Mouse (Mus musculus) kidney, postnatal 25 days (tissue): ENCODE data around the gene Rasgef1c.

ENCODE experiments used
- DNase-seq, 2 experiments: peaks; one replicate each; pipeline ENCODE4 v3.0.0; 2021; ENCODE audit warnings: mixed read lengths in 2 of 2

The Rasgef1c gene

DNA sequence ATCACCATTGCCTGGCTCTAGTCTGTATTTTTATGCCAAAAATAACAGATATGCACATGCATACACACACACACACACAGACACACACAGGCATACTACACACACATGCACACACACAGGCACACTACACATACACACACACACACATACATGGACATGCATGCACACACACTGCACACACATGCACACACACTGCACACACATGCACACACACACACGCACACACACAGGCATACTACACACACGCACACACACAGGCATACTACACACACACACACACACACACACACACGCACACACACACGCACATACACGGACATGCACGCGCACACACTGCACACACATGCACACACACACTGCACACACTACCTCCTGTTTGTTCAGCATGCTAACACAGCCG lies 77.3 kb downstream of the Rasgef1c start:
- no peak for DNase-seq

DNA sequence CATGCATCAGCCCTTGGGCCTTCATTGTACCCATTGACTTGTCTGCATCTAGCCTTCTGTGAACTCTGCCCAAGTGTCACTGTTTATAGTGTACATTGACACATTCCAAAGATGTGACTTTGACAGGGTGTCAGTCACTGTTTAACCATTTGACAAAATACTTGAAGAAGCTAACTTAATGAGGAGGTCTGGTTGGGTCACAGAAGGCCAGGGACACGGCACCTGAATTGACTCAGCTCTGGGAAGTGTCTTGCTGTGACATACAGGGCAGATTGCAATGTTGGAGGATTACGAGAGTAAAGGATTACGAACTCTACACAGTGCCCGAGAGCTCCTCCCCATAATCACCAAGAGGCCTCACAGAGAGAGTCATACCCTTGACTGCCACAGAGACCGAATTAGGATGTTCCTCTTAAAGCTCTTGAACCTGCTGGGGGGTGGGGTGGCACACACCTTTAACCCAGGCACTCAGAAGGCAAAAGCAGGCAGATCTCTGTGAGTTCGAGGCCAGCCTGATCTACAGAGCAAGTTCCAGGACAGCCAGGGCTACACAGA lies 79.1 kb downstream of the Rasgef1c start:
- no peak for DNase-seq

DNA sequence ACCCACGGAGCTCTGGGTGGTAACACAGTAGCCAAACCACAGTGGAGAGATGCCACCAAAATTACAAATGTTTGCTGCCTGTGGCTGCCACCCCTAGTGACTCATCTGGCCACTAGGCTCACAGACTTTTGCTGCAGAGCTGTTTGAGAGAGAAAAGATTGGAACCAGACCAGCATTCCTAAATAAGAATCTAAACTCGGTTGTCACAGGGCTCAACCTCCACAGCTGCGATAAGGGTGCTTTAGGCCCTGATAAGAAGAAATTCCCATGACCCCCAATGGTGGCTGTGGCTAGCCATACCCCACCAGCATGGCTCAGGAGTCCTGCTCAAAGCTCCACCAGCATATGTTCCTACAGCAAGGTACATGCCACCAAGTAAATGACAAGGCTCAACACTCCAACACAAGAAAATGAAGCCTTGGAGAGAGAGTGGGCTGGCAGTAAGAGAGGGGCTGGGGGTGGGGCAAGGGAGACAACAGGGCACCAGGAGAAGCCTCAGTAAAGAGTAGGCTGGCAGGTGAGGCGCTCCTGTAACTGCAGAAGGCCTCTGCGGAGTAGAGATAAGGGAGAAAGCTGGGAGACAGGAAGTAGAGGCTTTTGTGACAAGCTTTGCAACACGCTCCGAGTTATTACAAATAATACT lies 79.8 kb downstream of the Rasgef1c start:
- no peak for DNase-seq

- no peak for DNase-seq
Observed at GRCm38 (mm10) chr11:49982094-49982493, 80.5 kb downstream of the Rasgef1c start.

GRCm38 (mm10) chr11:49982881-49983280 lies 81.2 kb downstream of the Rasgef1c start:
- no peak for DNase-seq

DNA sequence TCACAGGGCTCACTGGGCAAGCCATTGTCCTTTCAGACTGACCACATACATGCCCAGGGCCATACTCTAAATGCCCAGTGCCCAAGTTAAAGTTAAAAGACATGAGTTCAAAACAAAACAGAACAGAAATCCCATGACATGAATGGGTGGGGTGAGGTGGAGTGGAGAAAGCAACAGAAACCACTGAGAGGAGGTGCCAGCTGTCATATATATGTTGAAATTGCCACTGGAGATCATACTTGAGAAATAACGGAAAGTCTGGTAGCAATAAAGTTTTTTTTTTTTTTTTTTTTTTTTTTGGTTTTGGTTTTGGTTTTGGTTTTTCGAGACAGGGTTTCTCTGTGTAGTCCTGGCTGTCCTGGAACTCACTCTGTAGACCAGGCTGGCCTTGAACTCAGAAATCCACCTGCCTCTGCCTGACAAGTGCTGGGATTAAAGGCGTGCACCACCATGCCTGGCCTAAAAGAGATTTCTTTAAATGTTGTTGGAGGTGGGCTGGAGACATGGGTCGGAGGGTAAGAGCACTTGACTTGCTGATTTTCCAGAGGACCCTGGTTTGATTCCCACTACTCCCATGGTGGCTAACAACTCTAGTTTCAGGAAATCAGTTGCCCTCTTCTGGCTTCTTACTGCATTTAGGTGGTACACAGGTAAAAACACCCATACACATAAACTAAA lies 82.4 kb downstream of the Rasgef1c start:
- DNase-seq = no peak

DNA sequence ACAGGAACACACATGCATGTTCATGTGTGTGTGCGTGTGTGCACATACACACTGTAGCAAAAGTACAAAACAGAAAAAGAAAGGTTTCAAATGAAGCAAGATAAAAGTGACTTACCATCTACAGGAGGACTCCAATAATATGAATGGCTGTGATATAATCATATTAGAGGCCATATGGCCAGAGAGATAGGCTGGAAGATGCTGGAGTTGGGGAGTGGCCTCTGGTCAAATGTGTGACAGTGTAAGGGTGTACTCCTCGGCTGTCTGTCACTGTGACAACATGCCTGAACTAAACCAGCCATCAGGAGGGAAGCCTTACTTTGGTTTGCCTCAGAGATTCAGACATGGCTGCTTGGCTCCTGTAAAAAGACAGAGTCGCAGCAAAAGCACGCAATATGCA lies 83.4 kb downstream of the Rasgef1c start:
- DNase-seq = no peak

GRCm38 (mm10) chr11:49986277-49987036 lies 84.8 kb downstream of the Rasgef1c start:
- peak; percentile 78 to 83 for DNase-seq

DNA sequence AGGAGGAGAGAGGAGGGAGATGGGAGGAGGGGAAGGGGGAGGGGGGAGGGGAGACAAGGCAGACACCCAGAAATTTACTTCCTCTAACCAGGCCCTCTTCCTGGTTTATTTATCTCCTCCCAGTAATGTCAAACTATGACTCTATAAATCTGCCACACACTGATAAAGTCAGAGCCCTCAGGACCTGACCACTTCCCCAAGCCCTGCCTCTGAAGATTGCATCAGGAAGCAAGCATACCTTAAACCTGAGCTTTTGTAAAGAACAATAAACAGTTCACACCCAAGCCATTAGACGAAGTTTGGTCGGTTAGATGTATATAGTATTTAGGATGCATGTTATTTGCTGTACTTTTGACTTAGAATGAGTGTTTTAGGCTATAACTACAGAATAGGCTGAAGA lies 92.9 kb downstream of the Rasgef1c start:
- no peak for DNase-seq

DNA sequence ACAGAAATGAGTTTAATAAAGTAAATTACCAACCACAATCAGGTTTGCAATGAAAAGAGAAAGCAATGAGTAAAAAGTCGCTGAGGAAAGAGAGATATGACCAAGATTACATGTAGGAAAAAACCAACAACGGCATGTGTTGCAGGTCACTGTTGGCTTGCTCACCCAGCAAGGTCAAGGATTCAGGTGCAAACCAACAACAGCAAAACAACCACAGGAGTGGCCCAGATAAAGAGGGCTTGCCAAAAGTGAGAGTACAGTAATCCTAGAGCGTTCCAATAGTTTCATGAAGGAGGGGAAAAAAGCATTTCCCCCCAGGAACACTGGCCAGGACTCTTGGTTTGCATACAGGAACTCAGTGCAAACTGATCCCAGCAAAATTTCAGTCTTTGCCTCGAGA lies 94.8 kb downstream of the Rasgef1c start:
- DNase-seq = no peak

DNA sequence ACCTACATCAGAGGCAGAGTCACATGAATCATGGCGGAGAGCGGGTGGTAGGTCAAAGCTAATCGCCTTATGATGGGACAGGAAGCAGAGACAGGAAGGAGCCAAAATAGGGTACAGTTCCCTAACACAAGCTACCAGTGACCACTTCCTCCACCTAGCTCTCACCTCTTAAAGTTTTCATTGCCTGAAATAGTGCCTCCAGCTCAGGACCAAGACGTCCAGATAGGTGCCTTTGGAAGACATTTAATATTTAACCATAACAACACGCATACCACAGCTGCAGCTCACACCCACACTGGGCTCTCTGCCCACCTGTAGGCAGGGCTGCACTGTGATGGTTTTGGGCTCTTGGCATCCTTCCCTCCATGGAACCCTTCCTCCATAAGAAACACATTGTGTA lies 95.7 kb downstream of the Rasgef1c start:
- DNase-seq = peak; percentile 81 to 86

- no peak for DNase-seq
Observed at GRCm38 (mm10) chr11:50002853-50003252, 101.2 kb downstream of the Rasgef1c start.

DNA sequence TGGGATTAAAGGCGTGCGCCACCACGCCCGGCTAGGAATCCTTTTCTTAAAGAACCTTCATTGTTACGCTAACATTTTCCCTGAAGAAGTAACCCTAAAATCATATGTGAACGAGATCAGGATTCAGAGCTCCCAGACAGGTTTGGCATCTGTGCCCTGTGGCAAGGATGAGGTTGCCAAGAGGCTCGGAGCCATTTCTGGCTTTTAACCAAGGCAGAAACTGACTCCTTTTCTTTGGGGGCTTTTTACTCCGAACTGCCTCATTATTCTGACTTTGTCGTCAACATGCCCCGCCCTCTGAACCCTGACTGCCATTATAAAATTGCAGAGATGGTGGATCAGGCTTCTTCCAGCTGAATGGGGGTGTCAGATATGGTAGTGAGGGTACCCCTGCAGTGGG lies 106.1 kb downstream of the Rasgef1c start:
- no peak for DNase-seq

GRCm38 (mm10) chr11:50008231-50008630 lies 106.6 kb downstream of the Rasgef1c start:
- DNase-seq = no peak

DNA sequence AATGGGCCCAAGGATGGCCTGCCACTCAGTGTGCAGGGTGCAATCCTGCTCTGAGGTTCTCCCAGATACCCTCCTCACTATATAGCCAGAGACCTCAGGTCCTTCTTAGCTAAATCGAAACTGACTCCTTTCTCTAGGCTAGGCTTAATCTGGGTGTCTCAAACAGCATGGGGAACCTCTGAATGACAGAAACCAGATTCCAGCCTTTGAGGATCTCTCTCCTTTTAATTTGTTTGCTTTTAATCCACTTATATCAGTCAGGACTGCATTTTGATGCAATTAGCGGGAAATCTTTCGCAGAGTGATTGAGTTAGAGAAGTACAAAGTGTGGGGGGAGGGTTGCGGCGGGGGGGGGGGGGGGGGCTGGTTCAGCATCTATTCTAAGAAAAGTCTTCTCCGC lies 111.4 kb downstream of the Rasgef1c start:
- no peak for DNase-seq

- DNase-seq = no peak
Observed at GRCm38 (mm10) chr11:50016503-50016902, 114.9 kb downstream of the Rasgef1c start.

GRCm38 (mm10) chr11:50017511-50017910 lies 115.9 kb downstream of the Rasgef1c start:
- DNase-seq = no peak

DNA sequence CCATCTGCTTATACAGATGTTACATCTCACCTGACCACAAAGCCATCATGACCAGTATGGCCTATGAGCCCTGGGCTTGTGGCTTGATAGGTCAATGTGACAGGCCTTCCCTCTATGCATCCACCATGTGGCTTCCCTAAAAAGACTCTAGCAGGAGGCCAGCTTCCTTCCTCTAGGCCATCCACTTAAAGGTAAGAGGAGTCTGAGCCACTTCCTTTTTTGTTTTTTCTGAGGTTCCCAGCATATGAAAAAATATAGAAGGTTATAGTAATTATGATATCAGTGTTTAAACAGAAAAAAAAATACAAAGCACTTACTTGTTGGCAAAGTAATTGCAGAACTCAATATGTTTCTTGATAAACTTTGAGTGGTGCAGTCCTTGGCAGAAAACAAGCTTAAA lies 117.2 kb downstream of the Rasgef1c start:
- no peak for DNase-seq

GRCm38 (mm10) chr11:50022085-50022484 lies 120.5 kb downstream of the Rasgef1c start:
- peak; percentile 41 to 44 for DNase-seq

DNA sequence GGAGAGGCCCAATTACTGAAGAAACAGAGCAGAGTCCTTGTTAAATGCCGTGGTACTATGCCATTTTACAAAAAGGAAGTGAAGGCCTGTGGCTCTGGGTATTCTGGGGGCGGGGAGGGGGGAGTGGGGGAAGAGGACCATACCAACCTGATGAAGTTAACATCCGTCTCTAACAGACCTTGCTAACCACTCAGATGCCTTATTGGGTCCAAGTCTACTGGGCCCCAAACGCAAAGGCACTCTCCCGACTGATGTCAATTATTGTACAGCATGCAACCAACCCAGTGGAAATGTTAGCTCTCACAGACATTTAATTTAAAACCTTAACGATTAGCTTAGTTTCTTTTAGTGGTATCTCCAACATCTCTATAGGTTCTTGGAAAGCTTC lies 122.8 kb downstream of the Rasgef1c start:
- DNase-seq = no peak

GRCm38 (mm10) chr11:50024833-50025720 lies 123.4 kb downstream of the Rasgef1c start, which contains the start of gene Rnf130:
Rnf130 (plus strand) TSS chr11:50025346.
- DNase-seq = peak; percentile 95 to 98

- no peak for DNase-seq
Observed at GRCm38 (mm10) chr11:50025721-50026520, 124.3 kb downstream of the Rasgef1c start.
